Mouse (Mus musculus) embryonic facial prominence, embryonic 11.5 days (tissue): ENCODE data around the gene Nploc4. TPM values are rescaled to one million over a fixed set of nuclear protein-coding genes. Genes with fewer than 3 reads are reported as not detected.

Experiments used
- ATAC-seq: fragments of 200-750 bp; cut with Nextera tagmentation; replicated peaks from 2 replicates; pipeline ENCODE4 v1.8.0; 2017; ENCODE audit warnings: low read depth; ENCODE audit not compliant: insufficient number of reproducible peaks, low FRiP score, low TSS enrichment
- DNase-seq: peaks from one replicate; pipeline ENCODE4 v3.0.0-alpha.2; 2015; ENCODE audit warnings: low spot score
- H3K27ac ChIP-seq: fragments of 300-500 bp; sonication (generic); replicated peaks from 2 replicates; pipeline ENCODE4 v1.5.1; 2014; ENCODE audit warnings: mild to moderate bottlenecking, low read depth, low read length, control low read depth
- H3K27me3 ChIP-seq: fragments of 300-500 bp; sonication (generic); 2 replicates; pipeline ENCODE4 v1.6.1; 2014; ENCODE audit warnings: mild to moderate bottlenecking, low read length, moderate library complexity, mixed read lengths; ENCODE audit not compliant: control insufficient read depth, insufficient read depth
- H3K36me3 ChIP-seq: fragments of 300-500 bp; sonication (generic); replicated peaks from 2 replicates; pipeline ENCODE4 v1.6.1; 2014; ENCODE audit warnings: low read depth, mild to moderate bottlenecking, low read length, moderate library complexity, mixed read lengths; ENCODE audit not compliant: control insufficient read depth, insufficient read depth
- H3K4me1 ChIP-seq: fragments of 300-500 bp; sonication (generic); 2 replicates; pipeline ENCODE4 v1.6.1; 2014; ENCODE audit warnings: low read length, mixed read lengths; ENCODE audit not compliant: control insufficient read depth, insufficient read depth
- H3K4me2 ChIP-seq: fragments of 300-500 bp; sonication (generic); 2 replicates; pipeline ENCODE4 v1.6.1; 2014; ENCODE audit warnings: low read depth, mild to moderate bottlenecking, control low read depth, low read length, moderate library complexity
- H3K4me3 ChIP-seq: fragments of 300-500 bp; sonication (generic); 2 replicates; pipeline ENCODE4 v1.5.1; 2014; ENCODE audit warnings: low read depth, low read length, control low read depth
- H3K9ac ChIP-seq: fragments of 300-500 bp; sonication (generic); replicated peaks from 2 replicates; pipeline ENCODE4 v1.6.1; 2014; ENCODE audit warnings: mild to moderate bottlenecking, control low read depth, low read length
- H3K9me3 ChIP-seq: fragments of 300-500 bp; sonication (generic); replicated peaks from 2 replicates; pipeline ENCODE4 v1.6.1; 2016; ENCODE audit warnings: mild to moderate bottlenecking, low read length, inconsistent platforms, mixed read lengths; ENCODE audit not compliant: control insufficient read depth
- WGBS: fragments of 180-500 bp; shearing (Covaris S2); extraction: QIAGEN DNeasy Blood & Tissue Kit; methylation state at CpG from one replicate; pipeline ENCODE4 v1.1.7; 2014; 5-methylcytosine and 5-hydroxymethylcytosine counted together
- polyA plus RNA-seq: library from polyadenylated mRNA; unstranded; fragments of >200 nt; fragmentation: Nextera tagmentation; extraction: Ambion mirVana; gene quantifications from 2 replicates; pipeline ENCODE4 v1.2.1, GENCODE M21; 2014

Nploc4 gene
- polyA plus RNA-seq, 1 experiment from 2014 or later: 42.5 TPM

- peak overlapping the region; percentile 11; the same call in 1 of the 2 replicates for H3K4me2 ChIP-seq
- H3K36me3 ChIP-seq: peaks cover 2% of the 10 kb centered on the region; the same call in 1 of the 2 replicates
- DNase-seq (peak; percentile 36), ATAC-seq (no peak)
- no peaks in the 10 kb centered on the region for H3K27me3 ChIP-seq
- WGBS: 38% methylated on average over 1 of the region's 1 CpGs
- H3K9me3 ChIP-seq: no peaks in the 10 kb centered on the region
- 0 out of 2 replicates have a peak, but pooled peaks cover 3% of the 10 kb centered on the region for H3K4me1 ChIP-seq
- 0 out of 2 replicates have a peak overlapping the region, but pooled peaks have one; percentile 12 for H3K4me3 ChIP-seq
- H3K27ac ChIP-seq: no peak overlapping the region
- no peak overlapping the region for H3K9ac ChIP-seq
Measured at GRCm38 (mm10) chr11:120345067-120345681, 92.3 kb downstream of the Nploc4 start.

DNA sequence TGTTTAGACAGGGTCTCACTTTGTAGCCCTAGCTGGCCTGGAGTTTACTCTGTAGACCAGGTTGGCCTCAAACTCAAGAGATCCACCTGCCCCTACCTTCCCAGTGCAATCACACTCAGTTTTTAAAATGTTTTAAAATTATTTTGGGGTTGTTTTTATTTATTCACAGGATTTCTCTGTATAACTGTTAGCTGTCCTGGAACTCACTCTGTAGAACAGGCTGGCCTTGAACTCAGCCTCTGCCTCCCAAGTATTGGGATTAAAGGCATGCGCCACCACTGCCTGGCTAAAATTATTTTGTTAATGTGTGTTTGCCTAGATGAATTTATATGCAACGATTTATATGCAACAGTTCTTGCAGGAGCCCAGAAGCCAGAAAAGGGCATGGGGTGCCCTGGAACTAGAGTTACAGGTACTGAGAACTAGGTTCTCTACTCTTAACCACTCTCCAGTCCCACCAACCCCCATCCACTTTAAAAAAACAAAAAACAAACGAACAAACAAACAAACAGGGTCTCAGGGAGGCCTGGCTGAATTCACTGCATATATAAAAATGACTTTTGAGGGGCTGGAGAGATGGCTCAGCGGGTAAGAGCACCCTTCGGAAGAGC is 93.1 kb downstream of the Nploc4 start:
- peak; percentile 39 for DNase-seq

DNA sequence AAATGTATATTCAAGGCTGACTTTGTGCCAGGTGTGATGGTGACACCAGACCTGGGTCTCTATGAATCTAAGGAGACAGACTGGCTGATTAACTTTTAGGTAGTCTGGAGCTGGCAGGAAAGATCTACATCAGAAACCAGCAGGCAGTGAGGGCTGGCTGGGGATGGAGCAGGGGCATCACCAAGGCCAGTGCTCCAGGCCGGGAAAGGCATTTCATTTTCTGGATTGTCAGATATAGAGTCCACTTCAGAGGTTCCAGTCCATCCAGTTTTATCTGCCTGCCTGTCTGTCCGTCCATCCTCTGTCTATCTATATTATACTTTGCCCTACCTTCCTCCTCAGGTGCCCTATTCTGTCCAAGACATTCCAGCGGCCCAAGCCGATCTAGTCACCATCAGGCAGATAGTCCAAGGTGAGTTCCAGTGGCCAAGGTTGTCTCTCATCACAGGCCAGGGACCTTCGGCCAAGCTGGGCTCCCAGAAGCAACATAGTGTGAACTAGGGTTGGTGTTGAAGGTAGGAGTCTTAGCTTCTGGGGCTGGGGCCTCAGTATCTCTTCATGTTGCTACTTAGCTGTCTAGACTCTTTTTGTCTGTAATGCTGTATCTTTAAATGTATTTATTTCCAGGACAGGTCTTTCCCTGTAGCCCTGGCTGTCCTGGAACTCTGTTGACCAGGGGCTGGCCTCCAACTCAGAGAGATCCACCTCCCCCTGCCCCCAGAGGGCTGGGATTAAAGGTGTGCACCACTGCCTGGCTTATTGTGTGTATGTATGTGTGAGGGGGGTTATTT is 93.8 kb downstream of the Nploc4 start:
- peak; percentile 37 for DNase-seq
- WGBS: 79% methylated on average over 5 of the region's 5 CpGs
- Histone ChIP-seq H3K36me3 (peaks cover 2% of the 10 kb centered on the region; the same call in 1 of the 2 replicates), H3K4me3 (no peak overlapping the region), H3K9ac (no peak overlapping the region), H3K4me2 (no peak overlapping the region), H3K9me3 (no peaks in the 10 kb centered on the region), H3K4me1 (no peaks in the 10 kb centered on the region), H3K27me3 (no peaks in the 10 kb centered on the region), H3K27ac (no peak overlapping the region)
- ATAC-seq: no peak

More for the DNA sequence above, 93.1 kb downstream of the Nploc4 start:
- no peaks in the 10 kb centered on the region for H3K27me3 ChIP-seq
- ATAC-seq: no peak
- H3K36me3 ChIP-seq: peaks cover 2% of the 10 kb centered on the region; the same call in 1 of the 2 replicates
- H3K4me3 ChIP-seq: no peak overlapping the region
- H3K9me3 ChIP-seq: no peaks in the 10 kb centered on the region
- no peak overlapping the region for H3K27ac ChIP-seq
- 61% methylated on average over 5 of the region's 5 CpGs for WGBS
- H3K4me1 ChIP-seq: 0 out of 2 replicates have a peak, but pooled peaks cover under 1% of the 10 kb centered on the region
- H3K4me2 ChIP-seq: no peak overlapping the region
- no peak overlapping the region for H3K9ac ChIP-seq

DNA sequence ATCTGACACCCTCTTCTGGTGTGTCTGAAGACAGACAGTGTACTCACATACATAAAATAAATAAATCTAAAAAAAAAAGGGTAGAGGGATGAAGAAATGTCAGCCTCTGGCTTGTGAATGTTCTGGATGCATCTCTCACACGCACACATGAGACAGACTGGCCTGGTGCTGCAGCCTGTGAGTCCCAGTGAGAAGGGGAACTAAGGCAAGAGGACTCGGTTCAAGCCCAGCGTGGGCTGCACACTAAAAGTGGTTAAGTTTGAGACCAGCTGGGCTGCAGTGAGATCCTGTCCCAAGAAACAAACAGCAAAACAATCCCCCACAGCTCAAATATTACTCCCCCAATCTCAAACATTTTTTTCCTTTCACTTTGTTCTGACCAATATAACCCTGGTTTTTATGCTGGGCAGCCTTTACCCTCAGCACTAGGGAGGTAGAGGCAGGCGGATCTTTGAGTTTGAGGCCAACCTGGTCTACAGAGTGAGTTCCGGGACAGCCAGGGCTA is 94.8 kb downstream of the Nploc4 start:
- WGBS: 90% methylated on average over 5 of the region's 5 CpGs
- no peaks in the 10 kb centered on the region for H3K4me1 ChIP-seq
- H3K27ac ChIP-seq: no peak overlapping the region
- no peak overlapping the region for H3K4me2 ChIP-seq
- no peak overlapping the region for H3K4me3 ChIP-seq
- H3K9ac ChIP-seq: no peak overlapping the region
- ATAC-seq: no peak
- DNase-seq: no peak
- H3K9me3 ChIP-seq: no peaks in the 10 kb centered on the region
- peaks cover 2% of the 10 kb centered on the region; the same call in 1 of the 2 replicates for H3K36me3 ChIP-seq
- no peaks in the 10 kb centered on the region for H3K27me3 ChIP-seq

DNA sequence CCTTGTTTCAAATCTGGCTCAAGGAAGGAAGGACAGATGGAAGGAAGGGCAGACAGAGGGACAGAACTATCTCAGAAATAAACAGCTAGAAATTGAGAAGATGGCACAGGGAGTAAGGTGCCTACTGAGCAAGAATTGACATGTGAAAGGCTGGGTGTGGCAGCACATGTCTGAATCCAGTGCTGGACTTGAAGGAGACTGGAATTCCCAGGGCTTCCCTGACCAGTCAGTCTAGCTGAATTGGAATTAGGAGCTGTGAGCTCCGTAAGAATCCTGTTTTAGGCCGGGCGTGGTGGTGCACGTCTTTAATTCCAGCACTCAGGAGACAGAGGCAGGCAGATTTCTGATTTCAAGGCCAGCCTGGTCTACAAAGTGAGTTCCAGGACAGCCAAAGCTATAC is 95.8 kb downstream of the Nploc4 start:
- no peak for DNase-seq

DNA sequence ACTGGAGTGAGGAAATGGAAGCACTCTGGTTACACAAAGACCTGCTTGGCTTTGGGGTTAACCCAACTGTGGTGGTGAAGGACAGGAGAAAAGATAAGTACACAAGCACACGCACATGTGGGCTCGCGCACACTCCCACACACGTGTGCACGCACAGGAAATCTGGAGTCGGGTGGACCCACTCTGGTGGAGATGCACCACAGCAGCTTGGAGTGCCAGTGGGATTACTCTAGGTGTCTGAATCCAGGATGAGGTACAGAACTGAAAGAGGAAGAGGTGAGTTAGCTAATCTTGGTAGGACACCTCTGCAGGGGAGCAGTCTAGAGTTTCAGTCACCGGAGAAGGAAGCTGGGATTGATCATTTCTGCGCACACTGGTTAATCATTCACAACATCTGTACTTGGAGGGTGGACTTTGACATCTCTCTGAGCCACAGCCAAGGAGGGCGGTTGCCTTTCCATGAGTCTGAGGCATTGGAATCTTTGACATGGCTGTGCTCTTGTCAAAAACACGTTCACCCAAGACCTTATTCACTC is 97.5 kb downstream of the Nploc4 start:
- WGBS: 85% methylated on average over 10 of the region's 10 CpGs
- H3K4me3 ChIP-seq: no peak overlapping the region
- no peak overlapping the region for H3K4me2 ChIP-seq
- H3K27ac ChIP-seq: no peak overlapping the region
- H3K4me1 ChIP-seq: no peaks in the 10 kb centered on the region
- DNase-seq: no peak
- H3K9ac ChIP-seq: no peak overlapping the region
- no peaks in the 10 kb centered on the region for H3K9me3 ChIP-seq
- ATAC-seq: no peak
- H3K36me3 ChIP-seq: no peaks in the 10 kb centered on the region
- no peaks in the 10 kb centered on the region for H3K27me3 ChIP-seq

More for the DNA sequence above, 95.8 kb downstream of the Nploc4 start:
- Histone ChIP-seq H3K9me3 (no peaks in the 10 kb centered on the region), H3K4me3 (no peak overlapping the region), H3K27ac (no peak overlapping the region), H3K4me2 (no peak overlapping the region), H3K4me1 (no peaks in the 10 kb centered on the region), H3K9ac (no peak overlapping the region), H3K36me3 (no peaks in the 10 kb centered on the region), H3K27me3 (no peaks in the 10 kb centered on the region)
- WGBS: 87% methylated on average over 4 of the region's 4 CpGs
- ATAC-seq: no peak

GRCm38 (mm10) chr11:120338786-120339185 is 98.7 kb downstream of the Nploc4 start:
- DNase-seq (no peak), ATAC-seq (no peak)
- H3K4me1 ChIP-seq: no peaks in the 10 kb centered on the region
- H3K27ac ChIP-seq: no peak overlapping the region
- H3K4me3 ChIP-seq: no peak overlapping the region
- no peaks in the 10 kb centered on the region for H3K27me3 ChIP-seq
- 72% methylated on average over 3 of the region's 3 CpGs for WGBS
- H3K4me2 ChIP-seq: no peak overlapping the region
- no peaks in the 10 kb centered on the region for H3K9me3 ChIP-seq
- H3K36me3 ChIP-seq: no peaks in the 10 kb centered on the region
- H3K9ac ChIP-seq: no peak overlapping the region
